Mouse (Mus musculus) spleen, adult 18-20 months (tissue): Measurements from ENCODE around the gene Tiam1.

Source experiments
- DNase-seq, 2 experiments: peaks; one replicate each; pipeline ENCODE4 v3.0.0; 2022; ENCODE audit warnings: mixed read lengths in 2 of 2

Tiam1 gene

GRCm38 (mm10) chr16:89831172-89831571 is 312.4 kb downstream of the Tiam1 start:
- DNase-seq, result no peak

DNA sequence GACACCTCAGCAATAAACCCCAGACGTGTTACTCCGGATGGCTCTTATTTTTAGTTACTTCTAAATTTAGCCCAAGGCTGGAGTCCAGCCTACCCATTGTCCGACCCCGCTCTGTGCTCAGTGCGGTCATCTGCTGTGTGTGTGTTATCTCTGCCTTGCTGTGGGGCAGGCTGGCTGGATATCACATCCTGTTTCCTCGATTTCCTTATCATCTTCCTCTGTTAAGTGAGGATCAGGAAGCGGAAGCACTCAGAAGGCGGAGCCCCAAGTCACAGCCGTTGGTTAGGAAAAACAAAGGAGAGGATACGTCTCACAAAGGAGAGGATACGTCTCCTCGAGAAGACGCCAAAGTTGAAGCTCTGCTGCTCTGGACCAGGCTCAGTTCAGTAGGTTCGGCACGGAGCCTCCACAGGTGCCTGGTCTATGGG is 313.3 kb downstream of the Tiam1 start:
- no peak for DNase-seq

- DNase-seq, result no peak
Measured at GRCm38 (mm10) chr16:89827496-89828125, 316.0 kb downstream of the Tiam1 start.

GRCm38 (mm10) chr16:89825875-89826274 is 317.7 kb downstream of the Tiam1 start:
- DNase-seq, result no peak

DNA sequence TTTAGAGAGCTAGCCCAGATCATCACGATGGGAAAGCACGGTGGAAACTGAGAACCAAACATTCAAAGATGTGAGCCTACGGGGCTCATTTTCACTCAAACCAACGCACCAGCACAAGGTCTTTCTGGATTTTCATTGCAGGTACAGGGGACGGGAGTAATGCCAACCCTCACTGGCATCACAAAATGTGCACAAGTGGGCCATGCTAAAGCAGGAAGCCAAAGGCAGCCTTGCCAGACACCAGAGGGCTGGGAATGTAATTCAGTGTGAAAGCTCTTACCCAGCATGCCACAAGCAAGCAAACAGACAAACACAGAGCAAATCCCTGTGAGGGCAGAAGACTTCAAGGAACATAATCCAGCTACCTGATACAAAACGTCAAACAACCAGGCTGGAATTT is 320.7 kb downstream of the Tiam1 start:
- DNase-seq, result no peak

DNA sequence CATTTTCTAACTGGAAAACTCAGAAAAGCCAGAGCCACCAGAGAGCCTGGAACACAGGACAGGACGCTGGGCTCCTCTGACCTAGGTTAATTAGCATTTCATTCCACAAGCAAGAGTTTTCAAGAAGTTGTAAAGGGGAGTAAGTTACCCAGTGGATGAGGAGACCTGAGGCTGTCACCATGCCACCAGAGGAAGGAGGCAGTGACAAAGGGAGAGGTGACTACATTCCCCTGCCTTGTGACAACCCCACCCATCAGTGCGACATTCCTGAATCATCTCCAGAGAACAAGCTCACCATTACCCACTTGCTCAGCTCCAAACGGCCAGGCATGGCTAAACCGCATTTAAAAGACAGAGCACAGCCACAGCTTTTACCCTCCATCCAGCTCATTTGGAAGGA is 324.9 kb downstream of the Tiam1 start:
- no peak for DNase-seq

DNA sequence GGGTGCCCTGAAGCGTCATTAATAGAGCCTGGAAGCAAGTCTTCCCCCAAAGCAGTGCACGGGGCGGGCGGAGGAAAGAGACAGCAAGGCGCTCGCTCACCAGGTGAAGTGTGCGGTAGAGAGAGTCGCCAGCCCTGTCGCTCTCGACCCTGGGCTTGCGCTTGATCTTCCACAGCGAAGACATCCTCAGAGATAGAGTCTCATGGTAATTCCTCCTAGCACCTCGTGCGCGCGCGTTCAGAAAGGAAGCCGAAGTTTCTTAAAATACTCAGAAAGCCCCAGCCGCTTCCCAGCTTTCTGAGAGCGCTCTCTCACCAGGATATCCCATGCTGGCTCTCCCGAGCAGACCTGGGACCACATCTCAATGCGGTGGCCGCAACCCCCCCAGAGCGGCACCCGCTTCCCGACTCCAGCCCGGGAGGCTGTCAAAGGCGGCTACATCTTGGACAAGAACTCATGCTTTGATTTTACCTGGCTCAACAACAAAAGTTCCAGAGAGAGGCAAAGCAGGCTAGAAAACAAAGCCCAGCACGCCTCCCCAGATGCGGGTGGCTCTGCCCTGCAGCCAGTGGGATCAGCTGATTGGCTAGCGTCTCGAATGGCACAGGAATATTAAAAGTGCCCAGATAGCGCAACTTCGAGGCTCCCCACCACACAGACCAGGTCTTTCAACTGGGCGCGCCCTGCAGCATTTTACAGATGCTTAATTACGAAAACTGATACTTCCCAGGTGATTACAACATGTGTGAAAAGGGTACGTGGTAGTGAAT is 325.5 kb downstream of the Tiam1 start:
- DNase-seq, result no peak

DNA sequence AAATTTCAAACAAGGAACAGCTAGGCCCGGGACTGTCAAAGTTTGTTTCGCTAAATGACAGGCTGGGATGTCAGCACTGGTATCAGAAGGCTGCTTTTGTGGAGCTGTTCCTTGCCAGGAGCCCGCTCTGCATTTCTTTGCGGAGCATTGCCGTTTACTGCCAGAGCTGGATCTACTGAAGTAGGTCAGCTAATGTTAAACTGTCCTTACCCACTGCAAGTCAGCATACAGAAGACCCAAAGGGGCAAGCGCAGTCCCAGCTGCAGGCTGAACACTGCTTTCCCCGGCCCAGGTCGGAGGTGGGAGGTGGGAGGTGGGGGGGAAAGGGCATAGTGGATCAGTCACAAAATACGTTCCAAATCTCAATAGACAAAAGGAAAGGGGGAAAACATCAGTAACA is 326.3 kb downstream of the Tiam1 start:
- DNase-seq, result no peak

- DNase-seq, result no peak
Measured at GRCm38 (mm10) chr16:89816506-89817172, 326.9 kb downstream of the Tiam1 start.

GRCm38 (mm10) chr16:89813536-89813935 is 330.0 kb downstream of the Tiam1 start:
- no peak for DNase-seq

- DNase-seq, result no peak
Measured at GRCm38 (mm10) chr16:89812891-89813290, 330.7 kb downstream of the Tiam1 start.

DNA sequence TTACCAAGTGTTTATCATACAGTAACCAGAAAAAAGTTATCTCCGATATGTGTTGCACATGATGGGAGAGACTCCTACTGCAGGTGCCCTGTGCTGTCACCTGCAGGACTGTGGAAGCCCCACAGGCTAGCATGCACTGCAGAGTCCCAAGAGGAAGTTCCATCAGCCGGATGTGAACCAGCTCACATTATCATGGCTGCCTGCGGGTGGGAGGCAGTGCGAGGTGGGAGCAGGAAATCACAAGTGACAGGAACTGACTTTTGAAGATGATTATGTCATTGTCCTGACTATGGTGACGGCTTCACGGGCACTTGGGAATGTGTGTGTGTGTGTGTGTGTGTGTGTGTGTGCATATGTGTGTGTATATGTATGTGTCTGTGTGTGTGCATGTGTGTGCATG is 333.2 kb downstream of the Tiam1 start:
- no peak for DNase-seq

DNA sequence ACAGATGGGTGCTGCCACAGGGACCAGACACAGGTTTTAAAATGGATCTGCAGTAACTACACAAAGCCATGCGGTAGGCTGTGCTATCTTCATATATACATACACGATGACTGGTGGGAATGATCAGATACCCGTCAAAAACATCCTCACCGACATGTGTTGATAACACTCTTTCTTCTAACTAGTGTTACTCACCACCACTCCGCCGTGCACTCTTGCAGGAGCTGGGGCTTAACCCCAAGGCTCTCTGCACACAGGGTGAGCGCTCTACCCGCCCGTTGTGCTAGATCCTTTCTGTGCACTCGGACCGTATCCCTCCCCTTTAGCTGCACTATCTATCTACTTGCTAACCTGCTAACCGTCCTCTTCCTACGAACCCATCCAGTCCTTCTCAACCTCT is 335.4 kb downstream of the Tiam1 start:
- DNase-seq, result no peak

GRCm38 (mm10) chr16:89805946-89806345 is 337.6 kb downstream of the Tiam1 start:
- no peak for DNase-seq

- no peak for DNase-seq
Measured at GRCm38 (mm10) chr16:89805210-89805609, 338.4 kb downstream of the Tiam1 start.

DNA sequence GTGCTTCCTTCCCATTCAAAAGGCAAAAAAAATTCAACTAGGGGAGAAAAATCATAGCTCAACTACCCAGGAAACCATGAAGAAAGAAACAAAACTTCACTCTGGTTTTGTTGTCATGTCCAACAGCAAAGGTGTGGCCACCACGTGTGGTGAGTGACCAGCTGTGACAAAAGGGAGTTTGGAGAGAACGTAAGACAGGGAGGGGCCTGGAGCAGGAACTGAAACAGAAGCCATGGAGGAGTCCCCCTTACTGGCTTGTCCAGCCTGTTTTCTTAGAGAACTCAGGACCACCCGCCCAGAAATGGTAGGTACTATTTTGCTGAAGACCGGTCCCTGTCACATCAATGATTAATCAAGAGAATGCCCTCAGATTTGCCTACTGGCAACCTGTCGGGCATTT is 342.1 kb downstream of the Tiam1 start:
- DNase-seq, result no peak

DNA sequence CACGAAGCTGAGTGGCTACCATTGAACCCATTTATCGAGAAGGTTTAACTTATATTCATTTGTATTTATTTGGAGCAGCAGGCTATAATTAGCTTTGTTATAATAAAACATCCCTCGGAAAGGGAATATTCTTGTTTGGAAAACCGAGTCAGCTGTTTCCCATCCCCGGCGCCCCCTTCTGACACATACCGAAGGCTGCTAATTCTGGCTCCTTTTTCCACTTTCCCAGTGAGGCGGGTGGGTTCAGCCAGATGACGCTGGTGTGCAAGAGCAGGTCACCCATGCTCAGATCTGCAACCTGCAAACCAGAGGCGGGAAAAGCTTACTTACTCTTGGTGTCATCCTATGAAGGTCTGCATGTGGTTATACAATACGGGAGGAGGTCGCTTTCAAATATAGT is 343.8 kb downstream of the Tiam1 start:
- DNase-seq, result no peak

GRCm38 (mm10) chr16:89796566-89796965 is 347.0 kb downstream of the Tiam1 start:
- no peak for DNase-seq

GRCm38 (mm10) chr16:89789792-89790434 is 353.7 kb downstream of the Tiam1 start:
- DNase-seq, result no peak

DNA sequence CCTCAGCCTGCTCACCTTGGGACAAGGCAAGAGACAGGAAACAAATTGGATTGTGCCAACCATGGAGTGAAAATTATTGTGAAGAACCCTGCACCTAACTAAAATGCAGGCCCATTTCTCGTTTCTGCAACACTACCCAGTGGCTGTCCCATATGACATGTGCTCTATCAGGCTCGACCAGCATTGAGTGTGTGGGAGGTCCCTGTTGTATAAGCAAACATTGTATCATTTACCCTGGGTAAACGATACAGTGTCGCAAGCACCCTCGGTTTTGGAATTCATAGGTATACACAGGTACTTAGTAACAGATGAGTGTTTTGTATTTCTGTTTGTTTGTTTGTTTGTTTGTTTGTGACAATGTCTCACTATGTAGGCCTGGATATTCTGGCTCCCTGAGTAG is 357.8 kb downstream of the Tiam1 start:
- no peak for DNase-seq

GRCm38 (mm10) chr16:89779705-89780104 is 363.9 kb downstream of the Tiam1 start:
- no peak for DNase-seq

GRCm38 (mm10) chr16:89777450-89777849 is 366.1 kb downstream of the Tiam1 start:
- no peak for DNase-seq

DNA sequence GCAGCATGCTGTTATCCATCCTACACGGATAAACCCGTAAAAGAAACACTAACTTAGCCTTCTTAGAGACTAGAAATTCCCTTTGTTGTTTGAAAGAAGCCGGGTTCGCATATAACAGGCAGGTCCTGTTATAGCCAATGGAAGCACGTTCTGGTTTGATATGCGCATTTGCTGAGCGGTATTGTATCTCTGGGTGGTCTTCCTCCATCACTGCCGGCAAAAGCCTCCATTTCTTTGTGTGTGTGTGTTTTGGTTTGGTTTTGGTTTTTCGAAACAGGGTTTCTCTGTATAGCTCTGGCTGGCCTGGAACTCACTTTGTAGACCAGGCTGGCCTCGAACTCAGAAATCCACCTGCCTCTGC is 369.0 kb downstream of the Tiam1 start:
- no peak for DNase-seq
